Mouse (Mus musculus): ENCODE data around the gene Degs2. TPM values are rescaled to one million over a fixed set of nuclear protein-coding genes. Genes with fewer than 3 reads are reported as not detected.

Degs2 gene
- polyA plus RNA-seq, 1 experiment from 2014 or later, result 0.12 TPM

MicroRNA genes within 50 kb of the gene (microRNA counts, 519-probe panel; counts per million panel counts)
- microRNA mmu-miR-342-3p (114 counts per million), microRNA mmu-miR-342-5p (114 counts per million)

Small RNA genes lying within 50 kb of the gene (microRNA-seq; reads per million reads assigned to microRNA genes)
- gene Gm23872, result not detected
- gene Mir342, result 2,395 reads per million, percentile 82 among the genes with 10 or more reads in this experiment

Other genes starting within 250 kb of the Degs2 start
- gene Evl, start 147.6 kb downstream of the Degs2 start, polyA plus RNA-seq (2015; fragmentation: Nextera tagmentation; extraction: Ambion mirVana), result 8.7 and 10.4 TPM in 2 replicates
- gene Yy1, start 90.7 kb upstream of the Degs2 start, polyA plus RNA-seq (2015; fragmentation: Nextera tagmentation; extraction: Ambion mirVana), result 7.7 and 10.6 TPM in 2 replicates
- 0.98 and 1.0 TPM in 2 replicates for gene Slc25a29, start 133.6 kb upstream of the Degs2 start, polyA plus RNA-seq (2015; fragmentation: Nextera tagmentation; extraction: Ambion mirVana)
- gene Slc25a47, start 133.7 kb upstream of the Degs2 start, polyA plus RNA-seq (2015; fragmentation: Nextera tagmentation; extraction: Ambion mirVana), result 2.0 and 2.5 TPM in 2 replicates
- 2.7 TPM in 2 replicates for gene Wdr25, start 191.3 kb upstream of the Degs2 start, polyA plus RNA-seq (2015; fragmentation: Nextera tagmentation; extraction: Ambion mirVana)
- gene Wars, start 191.9 kb upstream of the Degs2 start, polyA plus RNA-seq (2015; fragmentation: Nextera tagmentation; extraction: Ambion mirVana), result 39.6 and 48.0 TPM in 2 replicates